Comparison of ENCODE assay signal across 8 mouse cellular contexts in the genomic region with DNA sequence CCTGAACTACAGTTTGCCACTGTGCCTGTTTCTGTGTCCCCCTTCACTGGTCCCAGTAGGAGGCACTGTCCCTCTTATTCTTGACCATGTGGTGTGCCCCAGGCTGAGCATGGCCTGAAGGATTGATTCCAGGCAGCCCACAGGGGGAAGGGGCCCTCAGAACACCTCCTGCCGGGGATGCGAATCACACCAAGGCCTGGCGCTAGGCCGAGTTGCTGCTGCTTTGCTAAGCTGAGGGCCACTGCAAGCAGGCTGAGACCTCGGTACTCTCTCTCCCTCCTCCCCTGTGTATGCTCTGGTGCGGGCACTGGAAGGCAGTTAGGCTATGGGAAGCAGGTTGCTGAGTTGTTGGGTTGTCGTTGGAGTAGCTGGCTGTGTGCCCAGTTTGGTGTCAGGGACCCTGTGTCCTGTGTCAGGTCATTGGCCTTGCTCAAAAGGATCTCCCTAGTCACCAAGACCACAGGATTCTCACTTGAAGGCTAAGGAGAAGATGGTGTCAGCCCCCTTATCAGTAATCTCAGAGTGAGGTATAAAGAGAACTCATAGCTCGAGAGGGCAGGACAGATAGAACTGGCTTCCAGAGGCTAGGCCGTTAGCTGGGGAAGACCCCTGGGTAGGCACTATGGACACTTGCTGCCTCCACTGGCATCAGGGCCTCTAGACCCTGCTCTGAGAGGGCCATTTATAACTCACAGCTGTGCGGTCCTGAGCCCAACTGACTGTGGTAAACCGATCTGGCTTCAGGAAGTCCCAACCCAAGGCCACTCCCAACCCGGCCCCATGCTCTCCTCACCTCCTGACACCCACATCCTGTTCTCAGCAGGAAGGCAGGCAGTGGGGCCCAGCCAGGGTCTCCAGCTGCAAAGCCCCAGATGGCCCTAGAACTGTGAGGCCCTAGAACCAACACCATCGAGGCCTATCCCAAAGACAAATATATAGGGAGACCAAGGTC. TPM values are rescaled to one million over a fixed set of nuclear protein-coding genes. Genes with fewer than 3 reads are reported as not detected.
DNase-seq lines count a peak whose midpoint lies in the region; ATAC-seq lines count a peak whose summit lies in the region.

No protein-coding gene starts in this region.

- H3K4me1 ChIP-seq in limb, embryonic 15.5 days = peaks cover 89% of the 10 kb centered on the region

- no peak overlapping the region for H3K4me3 ChIP-seq in limb, embryonic 15.5 days

- peak; percentile 61 for DNase-seq in 3T3-L1 (ENCODE audit: low read depth, low spot score)
- peak; percentile 68 to 74 for DNase-seq in B cell, adult 2 months
- peak; percentile 63 to 76 for DNase-seq in cerebellum, postnatal 25 days
- DNase-seq in heart, postnatal 10 days = peak; percentile 60 to 67
- DNase-seq in natural killer cell, adult 2 months (ENCODE audit: low spot score in 2 of 2) = peak; percentile 85 to 93
- no peak for DNase-seq in layer of hippocampus, postnatal 14 days (ENCODE audit: low spot score in 2 of 2)
- no peak for DNase-seq in frontal cortex, postnatal 14 days (ENCODE audit: low spot score in 2 of 2)

- 27% methylated on average over 13 of the region's 13 CpGs for WGBS in limb, embryonic 15.5 days

- intact Hi-C loops in heart, postnatal 10 days (cut with DNase I) = loop anchor here (2.0 to 5.0 kb wide), 2 partner anchors 48 to 115 kb away; no protein-coding TSS in a partner anchor

- no peak overlapping the region; the same call in 1 of the 2 replicates for H3K4me2 ChIP-seq in limb, embryonic 15.5 days

- no peaks in the 10 kb centered on the region for H3K9me3 ChIP-seq in limb, embryonic 15.5 days

- H3K36me3 ChIP-seq in limb, embryonic 15.5 days = peaks cover 15% of the 10 kb centered on the region

- peak; percentile 26; the same call in 1 of the 2 replicates for ATAC-seq in limb, embryonic 15.5 days (ENCODE audit: insufficient number of reproducible peaks, low FRiP score, low TSS enrichment, low read depth)

- peak overlapping the region; percentile 71 for H3K27ac ChIP-seq in limb, embryonic 15.5 days

- no peaks in the 10 kb centered on the region for H3K27me3 ChIP-seq in limb, embryonic 15.5 days

- H3K9ac ChIP-seq in limb, embryonic 15.5 days = no peak overlapping the region

RNA-seq across cellular contexts. Expression of a gene that starts 57.9 kb away (rescaled TPM):
- 10 to 100 TPM; 70.9 to 72.0 TPM for total RNA-seq in heart, postnatal 10 days (2021)
- polyA plus RNA-seq in limb, embryonic 15.5 days (2015; fragmentation: Nextera tagmentation; extraction: Ambion mirVana) = 41.9 and 50.5 TPM in 2 replicates
- 100 to 1,000 TPM; 104 to 105 TPM for total RNA-seq in layer of hippocampus, postnatal 14 days (2021)

Comparison
In these comparisons a context has a peak if more than half of its experiments do, and no peak if none do; other contexts are left out.
1. DNase-seq: peak in 3T3-L1 (single experiment), B cell, adult 2 months (2 of 2), cerebellum, postnatal 25 days (2 of 2), heart, postnatal 10 days (2 of 2) and natural killer cell, adult 2 months (2 of 2); none in layer of hippocampus, postnatal 14 days (0 of 2) and frontal cortex, postnatal 14 days (0 of 2).